Mouse (Mus musculus) small intestine, adult 2 months (tissue): ENCODE measurements around the gene 2810408A11Rik.

Experiments
- CTCF ChIP-seq: fragments of 200-500 bp; IDR thresholded peaks from 2 replicates; pipeline ENCODE4 v1.5.1; 2012; ENCODE audit warnings: low read depth, mild to moderate bottlenecking, control low read depth, inconsistent platforms, low read length, moderate library complexity, mixed read lengths; ENCODE audit not compliant: insufficient replicate concordance, insufficient read length; ENCODE audit errors: extremely low read depth
- POLR2A ChIP-seq: fragments of 200-500 bp; IDR thresholded peaks from 2 replicates; pipeline ENCODE4 v1.6.1; 2012; ENCODE audit warnings: low read depth, mild to moderate bottlenecking, control low read depth, inconsistent platforms, low read length, moderate library complexity

DNA sequence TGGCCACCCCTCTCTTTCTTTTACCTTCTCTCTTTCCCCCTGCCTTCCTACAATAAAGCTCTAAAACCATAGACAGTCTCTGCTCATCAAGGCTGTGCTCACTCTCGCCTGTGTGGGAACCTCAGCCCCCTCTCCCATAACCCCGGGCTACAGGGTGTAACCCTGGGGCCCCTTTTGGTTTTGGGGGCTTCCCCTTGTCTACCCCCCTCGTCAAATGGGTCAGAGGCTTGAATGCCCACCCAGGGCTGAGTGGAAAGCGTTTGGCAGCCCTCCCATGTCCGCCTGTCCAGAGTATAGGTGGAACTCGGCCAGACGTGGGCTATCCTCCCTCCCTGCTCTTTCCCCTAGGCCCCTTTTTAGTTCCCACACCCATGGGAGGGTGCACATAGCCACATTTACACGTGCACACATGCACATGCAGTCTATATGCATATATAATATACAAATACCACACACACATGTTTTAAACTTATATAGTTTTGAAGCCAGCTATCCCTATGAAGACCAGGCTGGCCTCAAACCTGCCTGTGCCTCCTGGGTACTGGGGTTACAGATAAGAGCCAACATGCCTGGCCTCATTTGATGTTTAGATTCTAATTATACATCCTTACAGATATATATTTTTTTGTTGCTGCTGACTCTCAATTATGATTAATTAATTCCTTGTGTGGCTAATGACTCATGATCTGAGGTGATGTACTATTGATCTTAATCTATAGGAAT, 36.5 kb downstream of the 2810408A11Rik start:
- no peak for TF ChIP-seq CTCF
- no peak for TF ChIP-seq POLR2A
